Mouse (Mus musculus): ENCODE measurements around the gene Cpxm2. TPM values are rescaled to one million over a fixed set of nuclear protein-coding genes. Genes with fewer than 3 reads are reported as not detected.

Cpxm2 gene
- total and polyA plus RNA-seq, 2 experiments from 2014 or later: 2.5 to 3.3 TPM

GRCm38 (mm10) chr7:131989056-131989455 lies 165.5 kb downstream of the Cpxm2 start:
- H3K27me3 ChIP-seq (ENCODE audit: insufficient read depth, low read length): no peaks in the 10 kb centered on the region
- H3K4me3 ChIP-seq (ENCODE audit: low read length): no peak overlapping the region
- DNase-seq (ENCODE audit: low spot score) (no peak), ATAC-seq (no peak)
- 32% methylated on average over 6 of the region's 6 CpGs for WGBS
- H3K4me1 ChIP-seq (ENCODE audit: insufficient read depth, low read length): no peaks in the 10 kb centered on the region
- H3K36me3 ChIP-seq (ENCODE audit: insufficient read depth, low read length): 0 out of 2 replicates have a peak, but pooled peaks cover 4% of the 10 kb centered on the region
- no peaks in the 10 kb centered on the region for H3K9me3 ChIP-seq (ENCODE audit: low read length)
- no peak overlapping the region for H3K9ac ChIP-seq (replicated peaks; ENCODE audit: low read length)
- H3K27ac ChIP-seq: no peak overlapping the region
- TF ChIP-seq CTCF (IDR thresholded peaks at IDR 0.05; ENCODE audit: low read depth): no peak
- H3K4me2 ChIP-seq (ENCODE audit: low read depth, low read length): no peak overlapping the region

Other genes starting within 250 kb of the Cpxm2 start
- gene Gpr26, start 188.3 kb downstream of the Cpxm2 start, total RNA-seq (2014; rRNA removed): 19.5 and 22.8 TPM in 2 replicates
- 1.8 and 2.0 TPM in 2 replicates for gene Gpr26, start 188.3 kb downstream of the Cpxm2 start, polyA plus RNA-seq (2015; fragmentation: Nextera tagmentation; extraction: Ambion mirVana)
- 32.6 and 34.1 TPM in 2 replicates for gene Chst15, start 162.5 kb upstream of the Cpxm2 start, total RNA-seq (2014; rRNA removed)
- 16.2 and 16.7 TPM in 2 replicates for gene Chst15, start 162.5 kb upstream of the Cpxm2 start, polyA plus RNA-seq (2015; fragmentation: Nextera tagmentation; extraction: Ambion mirVana)